Mouse (Mus musculus): ENCODE data around the gene Cst13.

Gene Cst13

GRCm38 (mm10) chr2:148875335-148875811 is 55.5 kb downstream of the Cst13 start, which contains the start of gene Cst3:
Cst3 (minus strand) TSS chr2:148875692.
- DNase-seq: peak; percentile 93

GRCm38 (mm10) chr2:148877016-148877770 is 57.3 kb downstream of the Cst13 start:
- no peak for DNase-seq

- no peak for DNase-seq
Observed at GRCm38 (mm10) chr2:148878641-148879130, 58.8 kb downstream of the Cst13 start.

GRCm38 (mm10) chr2:148879199-148879598 is 59.3 kb downstream of the Cst13 start:
- DNase-seq: no peak
